Comparison of ENCODE assay signal across 15 mouse cellular contexts in genomic region chr16:93912158-93912557, GRCm38 (mm10). TPM values are rescaled to one million over a fixed set of nuclear protein-coding genes. Genes with fewer than 3 reads are reported as not detected.
DNase-seq lines count a peak whose midpoint lies in the region; ATAC-seq lines count a peak whose summit lies in the region.
"Had no signal": no experiment of that assay in that cellular context is flagged by ENCODE, and none has a peak within 500 bp of the region (broad histone marks: within the 10 kb centered on the region; RNA-seq: fewer than 3 reads in every experiment).

No protein-coding gene starts in this region.

- no peaks in the 10 kb centered on the region for H3K4me1 ChIP-seq in midbrain, embryonic 14.5 days (ENCODE audit: control insufficient read depth, insufficient read depth, low read length)
- no peaks in the 10 kb centered on the region for H3K4me1 ChIP-seq in midbrain, embryonic 16.5 days (ENCODE audit: control insufficient read depth, insufficient read depth, low read length)
- no peaks in the 10 kb centered on the region for H3K4me1 ChIP-seq in midbrain, embryonic 15.5 days

- H3K4me3 ChIP-seq in midbrain, embryonic 14.5 days (replicated peaks; ENCODE audit: low read depth, low read length) = no peak overlapping the region
- H3K4me3 ChIP-seq in midbrain, embryonic 16.5 days (ENCODE audit: low read depth, low read length) = no peak overlapping the region
- H3K4me3 ChIP-seq in midbrain, embryonic 15.5 days = no peak overlapping the region
- H3K4me3 ChIP-seq: left cerebral cortex, adult 2 months; liver, embryonic 13.5 days; megakaryocyte, embryonic 14.5 days had no signal

- no peak overlapping the region for H3K9ac ChIP-seq in midbrain, embryonic 14.5 days (replicated peaks; ENCODE audit: low read length)
- H3K9ac ChIP-seq in midbrain, embryonic 16.5 days (ENCODE audit: low read depth, low read length) = no peak overlapping the region
- H3K9ac ChIP-seq in midbrain, embryonic 15.5 days = no peak overlapping the region
- H3K9ac ChIP-seq: liver, embryonic 13.5 days had no signal

- WGBS in midbrain, embryonic 14.5 days = 78% methylated on average over 5 of the region's 5 CpGs
- WGBS in midbrain, embryonic 16.5 days = 82% methylated on average over 5 of the region's 5 CpGs
- WGBS in midbrain, embryonic 15.5 days = 76% methylated on average over 5 of the region's 5 CpGs

- DNase-seq in adrenal gland, postnatal 10 days = peak; percentile 45
- DNase-seq in adrenal gland, postnatal 14 days = no peak
- peak; percentile 35 for DNase-seq in midbrain, embryonic 14.5 days
- peak; percentile 86 for DNase-seq in kidney, adult 9 months
- no peak for DNase-seq in cerebellum, adult 11 months
- no peak for DNase-seq in frontal cortex, postnatal 14 days (ENCODE audit: low spot score in 2 of 2)
- DNase-seq: cerebellum, postnatal 10 days; heart, adult 11 months; liver, embryonic 13.5 days had no signal

- no peak overlapping the region for H3K4me2 ChIP-seq in midbrain, embryonic 14.5 days (ENCODE audit: low read length)
- H3K4me2 ChIP-seq in midbrain, embryonic 16.5 days (ENCODE audit: low read length) = no peak overlapping the region
- H3K4me2 ChIP-seq in midbrain, embryonic 15.5 days = no peak overlapping the region
- H3K4me2 ChIP-seq: liver, embryonic 13.5 days had no signal

- ATAC-seq in midbrain, embryonic 14.5 days (ENCODE audit: low FRiP score, low TSS enrichment) = no peak
- no peak for ATAC-seq in midbrain, embryonic 16.5 days
- no peak for ATAC-seq in midbrain, embryonic 15.5 days (replicated peaks)
- ATAC-seq: forebrain, embryonic 14.5 days; inflammation-experienced regulatory T-cells, adult 6 months had no signal

- no peak overlapping the region for H3K27ac ChIP-seq in midbrain, embryonic 14.5 days (replicated peaks; ENCODE audit: low read depth, low read length)
- H3K27ac ChIP-seq in midbrain, embryonic 16.5 days (ENCODE audit: low read length) = no peak overlapping the region
- no peak overlapping the region for H3K27ac ChIP-seq in midbrain, embryonic 15.5 days
- H3K27ac ChIP-seq: left cerebral cortex, adult 2 months; liver, embryonic 13.5 days had no signal

- H3K36me3 ChIP-seq in midbrain, embryonic 14.5 days (ENCODE audit: control insufficient read depth, insufficient read depth, low read length) = no peaks in the 10 kb centered on the region
- H3K36me3 ChIP-seq in midbrain, embryonic 16.5 days (ENCODE audit: control insufficient read depth, insufficient read depth, low read length) = no peaks in the 10 kb centered on the region
- no peaks in the 10 kb centered on the region for H3K36me3 ChIP-seq in midbrain, embryonic 15.5 days (replicated peaks)

- no peaks in the 10 kb centered on the region for H3K27me3 ChIP-seq in midbrain, embryonic 14.5 days (ENCODE audit: control insufficient read depth, insufficient read depth, low read length)
- H3K27me3 ChIP-seq in midbrain, embryonic 16.5 days (ENCODE audit: control insufficient read depth, insufficient read depth, low read depth, low read length) = no peaks in the 10 kb centered on the region
- H3K27me3 ChIP-seq in midbrain, embryonic 15.5 days (replicated peaks) = no peaks in the 10 kb centered on the region
- H3K27me3 ChIP-seq: liver, embryonic 13.5 days had no signal

- H3K9me3 ChIP-seq in midbrain, embryonic 14.5 days (ENCODE audit: control insufficient read depth, low read length) = no peaks in the 10 kb centered on the region
- H3K9me3 ChIP-seq in midbrain, embryonic 16.5 days (replicated peaks; ENCODE audit: control insufficient read depth, low read length, poor library complexity, severe bottlenecking) = no peaks in the 10 kb centered on the region
- no peaks in the 10 kb centered on the region for H3K9me3 ChIP-seq in midbrain, embryonic 15.5 days
- H3K9me3 ChIP-seq: liver, embryonic 13.5 days had no signal

RNA-seq across cellular contexts. Expression of gene Chaf1b, which starts 28.5 kb away (rescaled TPM):
- total RNA-seq in adrenal gland, postnatal 10 days (2021) = 10 to 100 TPM; 10.1 to 14.5 TPM
- total RNA-seq in adrenal gland, postnatal 14 days (2021) = 9.3 and 11.1 TPM in 2 replicates
- 17.3 and 22.1 TPM in 2 replicates for polyA plus RNA-seq in midbrain, embryonic 14.5 days (2014; fragmentation: Nextera tagmentation; extraction: Ambion mirVana)
- polyA plus RNA-seq in midbrain, embryonic 16.5 days (2015; fragmentation: Nextera tagmentation; extraction: Ambion mirVana) = 12.4 and 15.1 TPM in 2 replicates
- polyA plus RNA-seq in midbrain, embryonic 15.5 days (2015; fragmentation: Nextera tagmentation; extraction: Ambion mirVana) = 15.3 and 17.0 TPM in 2 replicates

Comparison
In these comparisons a context has a peak if more than half of its experiments do, and no peak if none do; other contexts are left out.
1. DNase-seq: peak in adrenal gland, postnatal 10 days (single experiment), midbrain, embryonic 14.5 days (single experiment) and kidney, adult 9 months (single experiment); none in adrenal gland, postnatal 14 days (single experiment), cerebellum, adult 11 months (single experiment) and frontal cortex, postnatal 14 days (0 of 2).